Mouse (Mus musculus) frontal cortex, postnatal 36 days (tissue): ENCODE data around the gene Psma3.
"Not testable (repeated sequence)": the region's sequence is repeated elsewhere in the genome, so short reads cannot be mapped to it uniquely, and the experiment has no call there.

Experiments
- DNase-seq, 2 experiments: peaks; one replicate each; pipeline ENCODE4 v3.0.0; 2022; ENCODE audit warnings: low spot score in 2 of 2

Psma3 gene

GRCm38 (mm10) chr12:71001456-71001855, 27.0 kb downstream of the Psma3 start:
- DNase-seq: no peak

DNA sequence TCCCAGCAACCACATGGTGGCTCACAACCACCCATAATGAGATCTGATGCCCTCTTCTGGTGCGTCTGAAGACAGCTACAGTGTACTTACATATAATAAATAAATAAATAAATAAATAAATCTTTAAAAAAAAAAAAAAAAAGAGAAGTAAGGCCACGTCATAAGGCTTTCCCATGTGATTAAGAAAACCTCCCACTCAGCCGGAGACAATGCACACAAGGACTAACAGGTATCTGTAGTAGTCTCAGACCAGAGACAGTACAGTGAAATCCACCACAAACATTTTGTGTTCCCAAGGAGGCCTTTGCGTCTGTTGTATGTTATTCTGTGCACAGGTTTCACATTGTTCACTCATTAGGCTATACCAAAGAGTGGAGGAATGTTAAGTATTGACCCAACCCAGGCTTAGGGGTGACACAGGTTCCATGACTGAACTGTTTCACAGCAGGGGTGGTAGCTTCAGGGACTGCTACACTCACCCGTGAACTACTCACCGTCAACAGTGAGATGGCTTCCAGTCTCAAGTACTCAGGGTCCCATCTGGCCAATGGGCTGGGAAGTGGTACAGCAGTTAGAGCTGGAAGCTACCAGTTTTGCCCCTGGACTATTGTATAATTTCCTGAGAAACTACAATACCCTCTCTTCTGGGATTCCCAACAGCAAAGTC, 29.5 kb downstream of the Psma3 start:
- DNase-seq: no peak

- no peak for DNase-seq
These were observed 31.7 kb downstream of the Psma3 start for GRCm38 (mm10) chr12:71006141-71006540.

DNA sequence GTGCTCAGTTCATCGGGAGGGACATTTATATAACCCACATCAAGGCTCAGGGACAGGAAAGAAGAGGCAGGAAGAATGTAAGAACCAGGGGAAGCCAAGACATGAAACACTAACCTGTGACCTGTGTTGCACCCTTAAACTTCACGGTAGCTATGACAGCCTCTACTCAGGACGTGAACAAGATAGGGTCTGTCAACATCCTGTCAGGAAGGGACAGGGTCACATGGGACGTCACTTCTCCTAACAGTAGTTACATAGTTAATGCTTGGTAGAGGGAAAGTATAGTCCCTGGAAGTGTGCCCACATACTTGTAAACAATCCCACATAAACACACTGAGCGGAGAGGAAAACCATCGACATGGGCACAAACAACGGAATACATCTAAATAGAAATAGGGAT, 32.5 kb downstream of the Psma3 start:
- DNase-seq: no peak

DNA sequence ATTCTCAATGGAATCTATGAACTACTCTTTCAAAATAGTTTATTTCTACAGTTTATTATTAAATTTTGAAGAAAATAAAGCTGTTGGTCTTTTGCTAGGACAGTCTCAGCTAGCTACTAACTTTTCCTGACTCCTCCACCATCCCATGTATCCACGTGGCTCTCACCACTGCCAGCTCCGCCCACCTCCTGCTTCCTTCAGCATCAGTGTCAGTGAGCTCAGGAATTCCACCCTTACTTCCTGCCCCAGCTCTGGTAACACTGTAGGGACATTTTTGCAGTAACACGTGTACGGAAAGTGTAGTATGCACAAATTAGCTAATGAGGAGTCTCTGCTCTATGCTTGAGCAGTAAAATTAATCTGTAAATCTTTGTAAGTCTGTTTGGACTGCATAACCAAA, 35.3 kb downstream of the Psma3 start:
- no peak for DNase-seq

DNA sequence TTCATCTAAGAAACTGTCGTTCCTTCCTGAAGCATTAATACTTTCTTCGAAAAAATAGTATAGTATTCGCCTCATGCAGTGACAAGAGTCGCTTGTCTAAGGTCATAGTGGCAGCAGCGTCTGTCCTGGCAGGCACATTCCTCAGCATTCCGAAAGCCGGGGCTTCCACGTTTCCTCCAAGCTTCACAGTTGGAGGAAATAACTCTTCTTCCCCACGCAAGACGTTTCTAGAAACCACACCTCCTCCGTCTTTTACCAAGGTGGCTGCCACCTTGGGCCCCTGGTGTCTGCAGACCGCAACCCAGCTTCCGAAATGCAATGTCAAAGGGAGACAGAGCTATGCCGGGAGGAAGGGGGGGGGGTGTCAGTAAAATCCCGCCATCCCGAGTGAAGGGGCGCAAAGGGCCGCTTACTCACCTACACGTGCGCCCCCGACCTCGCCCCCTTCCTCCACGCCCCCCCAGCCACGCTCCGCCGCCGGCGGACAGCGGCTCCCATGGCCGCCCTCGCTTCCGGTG, 40.5 kb downstream of the Psma3 start:
- DNase-seq: peak in 1 of 2 experiments; percentile 19

DNA sequence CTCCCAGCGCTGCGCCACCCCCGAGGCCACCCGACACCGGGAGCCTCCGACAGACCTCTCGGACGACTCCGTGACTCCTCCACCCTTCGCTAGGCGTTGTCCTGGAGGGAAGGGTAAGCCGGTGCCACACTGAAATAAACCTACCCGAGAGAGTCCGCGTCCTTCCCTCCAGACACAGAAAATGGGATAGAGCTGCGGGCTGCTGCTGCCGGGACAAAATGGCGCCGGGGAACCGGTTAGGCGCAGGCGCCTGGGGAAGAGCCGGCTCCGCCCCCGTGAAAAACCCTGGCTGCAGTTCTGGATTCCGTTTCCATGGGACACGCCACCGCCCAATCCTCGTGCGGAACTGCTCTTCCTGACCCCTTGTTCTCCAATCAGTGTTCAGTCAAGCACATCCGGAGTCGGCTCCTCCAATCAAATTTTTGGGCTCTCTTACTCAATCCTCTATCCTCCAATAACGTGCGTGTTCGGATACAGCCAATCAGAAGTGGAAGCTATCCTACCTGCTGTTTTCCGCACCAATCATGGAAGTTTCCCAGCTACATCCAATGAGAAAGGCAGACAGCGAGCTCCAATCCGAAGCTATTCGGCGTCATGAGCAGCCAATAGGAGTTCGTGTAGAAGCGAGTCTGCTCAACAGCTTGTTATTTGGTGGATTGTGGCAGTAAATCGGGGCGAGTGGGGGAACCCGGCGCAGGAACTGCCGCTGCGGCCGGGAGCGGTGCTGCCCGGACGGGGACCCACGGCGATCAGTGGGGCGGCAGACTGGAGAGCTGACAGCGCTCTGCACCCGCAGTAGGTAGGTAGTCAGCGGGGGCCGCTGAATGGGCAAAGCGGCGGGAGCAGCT, 41.2 kb downstream of the Psma3 start, which contains the start of gene Arid4a:
Arid4a (plus strand) TSS at position 628 of the 848 bp plus-strand sequence.
- DNase-seq: peak; percentile 97 to 100

DNA sequence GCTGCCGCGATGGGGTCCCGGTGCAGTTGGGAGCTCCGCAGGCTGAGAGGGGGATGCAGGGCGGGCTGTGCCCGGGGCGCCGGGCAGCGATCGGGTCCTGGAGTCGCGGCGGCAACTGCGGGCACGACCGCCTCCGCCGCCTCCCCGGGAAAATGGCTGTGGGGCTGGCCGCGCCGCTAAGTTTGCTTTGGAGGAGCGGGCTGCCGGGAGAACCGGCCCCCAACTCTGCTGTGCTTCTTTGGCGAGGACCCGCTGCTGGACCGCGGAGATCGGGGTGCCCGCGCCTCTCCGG, 41.7 kb downstream of the Psma3 start:
- no peak for DNase-seq

GRCm38 (mm10) chr12:71016503-71017241, 42.3 kb downstream of the Psma3 start:
- no peak for DNase-seq

DNA sequence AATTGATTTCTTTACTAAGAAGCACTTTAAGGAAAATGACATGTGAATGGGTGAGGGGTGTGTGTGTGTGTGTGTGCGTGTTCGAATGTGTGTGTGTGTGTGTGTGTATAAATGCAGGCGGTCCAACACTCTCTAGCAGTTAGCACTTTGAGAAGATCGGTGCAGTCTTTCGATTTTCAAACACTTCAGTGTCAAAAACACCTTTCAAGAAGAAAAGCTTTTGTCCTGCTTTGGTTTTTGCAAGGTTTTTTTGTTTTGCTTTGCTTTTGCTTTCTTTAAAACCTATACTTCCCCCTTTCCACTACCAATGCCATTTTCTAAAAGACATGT, 42.8 kb downstream of the Psma3 start:
- DNase-seq: no peak

- no peak for DNase-seq
These were observed 43.4 kb downstream of the Psma3 start for GRCm38 (mm10) chr12:71017827-71018226.

GRCm38 (mm10) chr12:71019211-71019610, 44.8 kb downstream of the Psma3 start:
- DNase-seq: no peak

GRCm38 (mm10) chr12:71024411-71024810, 50.0 kb downstream of the Psma3 start:
- no peak for DNase-seq

DNA sequence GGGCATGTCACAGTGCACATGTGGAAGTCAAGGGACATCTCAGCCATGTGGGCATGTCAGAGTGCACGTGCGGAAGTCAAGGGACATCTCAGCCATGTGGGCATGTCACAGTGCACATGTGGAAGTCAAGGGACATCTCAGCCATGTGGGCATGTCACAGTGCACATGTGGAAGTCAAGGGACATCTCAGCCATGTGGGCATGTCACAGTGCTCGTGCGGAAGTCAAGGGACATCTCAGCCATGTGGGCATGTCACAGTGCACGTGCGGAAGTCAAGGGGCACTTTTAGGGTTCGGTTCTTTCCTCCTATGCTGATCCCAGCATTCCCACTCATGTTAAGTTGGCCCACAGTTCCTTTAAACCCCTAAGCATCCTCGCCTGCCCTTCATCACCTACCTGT, 53.8 kb downstream of the Psma3 start:
- not testable (repeated sequence) for DNase-seq

DNA sequence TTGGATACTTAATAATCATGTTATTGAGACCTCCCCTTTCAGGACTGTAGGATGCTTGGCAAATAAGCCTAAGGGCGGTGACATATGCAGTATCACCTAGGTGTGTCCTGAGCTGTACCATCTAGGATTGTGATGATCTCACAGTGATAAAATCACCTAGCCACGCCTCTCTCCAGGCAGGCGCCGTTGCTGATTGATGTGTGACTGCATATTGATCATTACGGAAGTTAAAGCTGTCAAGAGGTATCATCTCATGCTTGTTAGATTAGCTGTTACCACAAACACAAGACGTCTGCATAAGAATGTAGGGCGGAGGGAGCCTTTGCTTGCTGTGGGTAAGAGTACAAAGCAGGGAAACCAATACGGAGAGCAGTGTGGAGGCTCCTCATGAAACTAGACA, 55.8 kb downstream of the Psma3 start:
- DNase-seq: no peak

- DNase-seq: no peak
These were observed 56.3 kb downstream of the Psma3 start for GRCm38 (mm10) chr12:71030722-71031121.

GRCm38 (mm10) chr12:71035826-71036225, 61.4 kb downstream of the Psma3 start:
- DNase-seq: no peak

DNA sequence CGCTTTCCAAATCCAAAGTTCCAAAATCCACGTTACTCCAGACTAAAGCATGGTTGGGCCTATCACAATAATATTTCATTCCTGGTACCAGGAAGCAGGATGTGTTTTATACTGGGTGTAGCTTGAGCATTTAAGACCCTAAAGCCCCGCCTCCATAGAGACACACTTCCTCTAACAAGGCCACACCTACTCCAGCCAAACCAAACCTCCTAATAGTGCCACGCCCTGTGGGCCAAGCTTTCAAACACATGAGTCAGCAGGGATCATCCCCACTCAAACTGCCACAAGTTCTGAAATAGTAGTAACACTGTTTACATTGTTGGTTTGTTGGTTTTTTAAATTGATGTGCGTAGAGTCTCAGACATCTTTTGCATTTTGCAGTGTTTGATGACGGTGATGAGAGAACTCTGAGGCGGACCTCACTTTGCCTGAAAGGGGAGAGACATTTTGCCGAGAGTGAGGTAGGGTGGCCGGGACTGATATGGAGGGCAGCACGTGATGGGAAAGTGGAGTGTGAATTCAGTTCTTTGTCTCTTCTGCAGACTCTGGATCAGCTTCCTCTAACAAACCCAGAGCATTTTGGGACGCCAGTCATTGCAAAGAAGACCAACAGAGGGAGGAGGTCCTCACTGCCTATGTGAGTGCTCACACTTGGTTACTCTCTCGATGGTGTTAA, 62.4 kb downstream of the Psma3 start:
- DNase-seq: no peak

DNA sequence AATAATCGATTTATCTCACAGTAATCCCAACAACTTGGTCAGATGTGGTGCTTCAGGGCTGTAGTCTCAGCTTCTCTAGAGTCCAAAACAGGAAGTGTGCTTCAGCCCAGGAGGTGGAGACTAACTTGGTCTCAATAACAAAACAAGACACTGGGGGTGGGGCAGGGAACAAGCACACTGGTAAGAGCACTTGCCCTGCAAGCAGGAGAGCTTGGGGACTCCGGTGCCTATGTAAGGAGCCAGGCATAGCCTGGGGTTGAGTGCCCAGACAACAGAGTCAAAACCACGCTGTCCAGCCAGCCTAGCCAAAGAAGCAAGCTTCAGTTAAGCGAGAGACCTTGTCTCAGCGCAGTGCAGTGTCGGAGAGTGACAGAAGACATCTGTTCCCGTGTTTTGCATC, 66.0 kb downstream of the Psma3 start:
- DNase-seq: no peak

DNA sequence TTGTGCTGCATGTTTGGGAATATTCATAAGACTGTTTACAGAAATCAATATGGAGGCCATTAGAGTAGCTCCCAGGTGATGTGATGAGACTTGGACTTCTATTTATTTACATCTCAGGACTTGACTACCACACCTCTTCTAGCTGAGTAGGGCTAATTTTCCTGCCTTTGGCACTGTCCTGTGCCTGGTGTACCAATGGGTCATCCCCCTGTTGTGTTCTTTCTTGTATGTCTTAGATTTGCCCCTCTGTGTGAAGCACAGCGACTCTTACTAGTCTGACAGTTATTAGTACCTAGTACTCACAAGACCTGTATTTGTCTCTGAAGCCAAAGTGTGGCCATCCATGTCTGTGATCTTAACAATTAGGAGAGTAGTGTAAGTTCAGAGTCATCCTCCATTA, 68.0 kb downstream of the Psma3 start:
- DNase-seq: no peak

DNA sequence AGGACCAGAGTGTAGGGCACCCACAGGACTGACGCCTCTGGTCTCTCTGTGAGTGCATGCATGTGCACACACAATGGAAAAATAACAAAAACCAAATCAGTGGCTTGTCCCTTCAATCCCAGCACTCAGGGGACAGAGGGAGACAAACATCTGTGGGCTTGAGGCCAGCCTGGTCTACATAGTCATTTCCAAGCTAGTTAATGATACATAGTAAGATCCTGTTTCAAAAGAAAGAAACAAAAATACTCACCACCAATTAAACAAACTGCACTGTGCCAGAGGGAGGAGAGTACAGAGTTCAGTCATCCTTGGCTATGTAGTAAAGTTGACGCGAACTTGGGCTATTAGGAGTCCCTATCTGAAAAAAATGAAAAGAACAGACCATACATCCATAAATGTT, 69.2 kb downstream of the Psma3 start:
- DNase-seq: no peak

- DNase-seq: no peak
These were observed 70.1 kb downstream of the Psma3 start for GRCm38 (mm10) chr12:71044488-71044887.
